Comparison of ENCODE assay signal across 16 mouse cellular contexts in genomic region chr8:120002348-120002747, GRCm38 (mm10). TPM values are rescaled to one million over a fixed set of nuclear protein-coding genes. Genes with fewer than 3 reads are reported as not detected.
DNase-seq lines count a peak whose midpoint lies in the region; ATAC-seq lines count a peak whose summit lies in the region.
"Had no signal": no experiment of that assay in that cellular context is flagged by ENCODE, and none has a peak within 500 bp of the region (broad histone marks: within the 10 kb centered on the region; RNA-seq: fewer than 3 reads in every experiment).

No protein-coding gene starts in this region.

- ATAC-seq in forebrain, embryonic 11.5 days (replicated peaks; ENCODE audit: low FRiP score) = no peak
- no peak for ATAC-seq in lung, embryonic 15.5 days (ENCODE audit: borderline replicate concordance, extremely low read depth, low FRiP score, low TSS enrichment)
- ATAC-seq in limb, embryonic 15.5 days (ENCODE audit: insufficient number of reproducible peaks, low FRiP score, low TSS enrichment, low read depth) = no peak
- no peak for ATAC-seq in hindbrain, embryonic 11.5 days (ENCODE audit: low FRiP score)
- ATAC-seq: forebrain, embryonic 14.5 days had no signal

- no peak for DNase-seq in forebrain, embryonic 10.5 days (ENCODE audit: extremely low spot score, low spot score)
- DNase-seq in forebrain, embryonic 11.5 days (ENCODE audit: low spot score) = no peak
- DNase-seq in lung, adult 18-20 months = no peak
- DNase-seq in adrenal gland, postnatal 36 days = peak; percentile 28 to 69
- DNase-seq in left cerebral cortex, postnatal 25 days (ENCODE audit: low spot score in 2 of 2) = no peak
- DNase-seq in hindbrain, embryonic 11.5 days (ENCODE audit: low spot score) = no peak
- DNase-seq: cerebellum, postnatal 10 days; gastrocnemius, postnatal 10 days; spleen, adult 18-20 months had no signal

- WGBS in forebrain, embryonic 10.5 days = 66% methylated on average over 9 of the region's 9 CpGs
- 65% methylated on average over 9 of the region's 9 CpGs for WGBS in forebrain, embryonic 11.5 days
- WGBS in lung, embryonic 15.5 days = 49% methylated on average over 9 of the region's 9 CpGs
- 60% methylated on average over 9 of the region's 9 CpGs for WGBS in limb, embryonic 15.5 days
- 69% methylated on average over 9 of the region's 9 CpGs for whole genome bisulfite sequencing in hindbrain, embryonic 11.5 days

- 0 out of 2 replicates have a peak overlapping the region, but pooled peaks have one; percentile 4 for H3K27ac ChIP-seq in forebrain, embryonic 10.5 days
- no peak overlapping the region for H3K27ac ChIP-seq in forebrain, embryonic 11.5 days (ENCODE audit: low read depth, low read length)
- 0 out of 2 replicates have a peak overlapping the region, but pooled peaks have one; percentile 13 for H3K27ac ChIP-seq in lung, embryonic 15.5 days
- H3K27ac ChIP-seq in limb, embryonic 15.5 days = 0 out of 2 replicates have a peak overlapping the region, but pooled peaks have one; percentile 38
- no peak overlapping the region for H3K27ac ChIP-seq in hindbrain, embryonic 11.5 days (ENCODE audit: low read depth, low read length)
- H3K27ac ChIP-seq: heart, embryonic 13.5 days; hindbrain, embryonic 15.5 days; liver, embryonic 14.5 days; midbrain, embryonic 12.5 days had no signal

- peaks cover 41% of the 10 kb centered on the region for H3K4me1 ChIP-seq in forebrain, embryonic 10.5 days
- no peaks in the 10 kb centered on the region for H3K4me1 ChIP-seq in forebrain, embryonic 11.5 days (replicated peaks; ENCODE audit: control insufficient read depth, insufficient read depth, low read length)
- peaks cover 33% of the 10 kb centered on the region for H3K4me1 ChIP-seq in lung, embryonic 15.5 days
- peaks cover 25% of the 10 kb centered on the region for H3K4me1 ChIP-seq in limb, embryonic 15.5 days
- H3K4me1 ChIP-seq in hindbrain, embryonic 11.5 days (replicated peaks; ENCODE audit: control insufficient read depth, insufficient read depth, low read length) = no peaks in the 10 kb centered on the region

- no peaks in the 10 kb centered on the region for H3K9me3 ChIP-seq in forebrain, embryonic 10.5 days
- H3K9me3 ChIP-seq in forebrain, embryonic 11.5 days (ENCODE audit: control insufficient read depth, low read length) = no peaks in the 10 kb centered on the region
- no peaks in the 10 kb centered on the region for H3K9me3 ChIP-seq in lung, embryonic 15.5 days
- no peaks in the 10 kb centered on the region for H3K9me3 ChIP-seq in limb, embryonic 15.5 days
- H3K9me3 ChIP-seq in hindbrain, embryonic 11.5 days (ENCODE audit: control insufficient read depth, low read length) = no peaks in the 10 kb centered on the region
- H3K9me3 ChIP-seq: heart, embryonic 13.5 days; hindbrain, embryonic 15.5 days; midbrain, embryonic 12.5 days had no signal

- H3K36me3 ChIP-seq in forebrain, embryonic 10.5 days (replicated peaks) = no peaks in the 10 kb centered on the region
- H3K36me3 ChIP-seq in forebrain, embryonic 11.5 days (ENCODE audit: control insufficient read depth, insufficient read depth, low read length) = no peaks in the 10 kb centered on the region
- H3K36me3 ChIP-seq in lung, embryonic 15.5 days = no peaks in the 10 kb centered on the region
- H3K36me3 ChIP-seq in limb, embryonic 15.5 days = no peaks in the 10 kb centered on the region
- H3K36me3 ChIP-seq in hindbrain, embryonic 11.5 days (ENCODE audit: control insufficient read depth, insufficient read depth, low read length) = no peaks in the 10 kb centered on the region
- H3K36me3 ChIP-seq: heart, embryonic 13.5 days; hindbrain, embryonic 15.5 days; midbrain, embryonic 12.5 days had no signal

- peaks cover 4% of the 10 kb centered on the region; the same call in 1 of the 2 replicates for H3K27me3 ChIP-seq in forebrain, embryonic 10.5 days (ENCODE audit: poor library complexity, severe bottlenecking)
- no peaks in the 10 kb centered on the region for H3K27me3 ChIP-seq in forebrain, embryonic 11.5 days (ENCODE audit: control insufficient read depth, insufficient read depth, low read length)
- H3K27me3 ChIP-seq in lung, embryonic 15.5 days = 0 out of 2 replicates have a peak, but pooled peaks cover 2% of the 10 kb centered on the region
- no peaks in the 10 kb centered on the region for H3K27me3 ChIP-seq in limb, embryonic 15.5 days
- no peaks in the 10 kb centered on the region for H3K27me3 ChIP-seq in hindbrain, embryonic 11.5 days (ENCODE audit: control insufficient read depth, insufficient read depth, low read length)
- H3K27me3 ChIP-seq: hindbrain, embryonic 15.5 days; midbrain, embryonic 12.5 days had no signal

- no peak overlapping the region for H3K4me2 ChIP-seq in forebrain, embryonic 11.5 days (ENCODE audit: low read depth, low read length, severe bottlenecking)
- H3K4me2 ChIP-seq in lung, embryonic 15.5 days = no peak overlapping the region
- H3K4me2 ChIP-seq in limb, embryonic 15.5 days = no peak overlapping the region
- no peak overlapping the region for H3K4me2 ChIP-seq in hindbrain, embryonic 11.5 days (replicated peaks; ENCODE audit: low read depth, low read length)
- H3K4me2 ChIP-seq: heart, embryonic 13.5 days; hindbrain, embryonic 15.5 days; midbrain, embryonic 12.5 days had no signal

- intact Hi-C loops in left cerebral cortex, postnatal 25 days (cut with DNase I) = no loop called here

- H3K4me3 ChIP-seq in forebrain, embryonic 10.5 days = no peak overlapping the region
- no peak overlapping the region for H3K4me3 ChIP-seq in forebrain, embryonic 11.5 days (ENCODE audit: low read depth, low read length)
- no peak overlapping the region for H3K4me3 ChIP-seq in lung, embryonic 15.5 days
- H3K4me3 ChIP-seq in limb, embryonic 15.5 days = no peak overlapping the region
- H3K4me3 ChIP-seq in hindbrain, embryonic 11.5 days (ENCODE audit: low read depth, low read length) = no peak overlapping the region
- H3K4me3 ChIP-seq: heart, embryonic 13.5 days; hindbrain, embryonic 15.5 days; midbrain, embryonic 12.5 days had no signal

- no peak overlapping the region for H3K9ac ChIP-seq in forebrain, embryonic 11.5 days (ENCODE audit: low read length)
- no peak overlapping the region for H3K9ac ChIP-seq in lung, embryonic 15.5 days
- H3K9ac ChIP-seq in limb, embryonic 15.5 days = no peak overlapping the region
- no peak overlapping the region for H3K9ac ChIP-seq in hindbrain, embryonic 11.5 days (ENCODE audit: low read depth, low read length)
- H3K9ac ChIP-seq: heart, embryonic 13.5 days; hindbrain, embryonic 15.5 days; liver, embryonic 14.5 days; midbrain, embryonic 12.5 days had no signal

RNA-seq across cellular contexts. Expression of gene Crispld2, which starts 10.1 kb away (rescaled TPM):
- polyA plus RNA-seq in forebrain, embryonic 10.5 days (2016; fragmentation: Nextera tagmentation; extraction: Ambion mirVana) = 2.4 and 2.5 TPM in 2 replicates
- 1.6 and 2.1 TPM in 2 replicates for polyA plus RNA-seq in forebrain, embryonic 11.5 days (2014; fragmentation: Nextera tagmentation; extraction: Ambion mirVana)
- polyA plus RNA-seq in lung, embryonic 15.5 days (2015; fragmentation: Nextera tagmentation; extraction: Ambion mirVana) = 9.2 and 10.0 TPM in 2 replicates
- 10 to 100 TPM in 1 of 2 experiments, 1 to 10 TPM in 1; 7.8 to 19.4 TPM for total RNA-seq in adrenal gland, postnatal 36 days (2021)
- polyA plus RNA-seq in limb, embryonic 15.5 days (2015; fragmentation: Nextera tagmentation; extraction: Ambion mirVana) = 6.7 and 7.8 TPM in 2 replicates
- total RNA-seq in left cerebral cortex, postnatal 25 days (2021) = 1 to 10 TPM; 2.1 to 2.5 TPM
- 2.1 and 2.6 TPM in 2 replicates for polyA plus RNA-seq in hindbrain, embryonic 11.5 days (2014; fragmentation: Nextera tagmentation; extraction: Ambion mirVana)

Comparison
In these comparisons a context has a peak if more than half of its experiments do, and no peak if none do; other contexts are left out.
1. H3K27ac ChIP-seq: peak in forebrain, embryonic 10.5 days (single experiment), lung, embryonic 15.5 days (single experiment) and limb, embryonic 15.5 days (single experiment); none in forebrain, embryonic 11.5 days (single experiment) and hindbrain, embryonic 11.5 days (single experiment).
2. DNase-seq: peak in adrenal gland, postnatal 36 days (2 of 2); none in forebrain, embryonic 10.5 days (single experiment), forebrain, embryonic 11.5 days (single experiment), lung, adult 18-20 months (0 of 2), left cerebral cortex, postnatal 25 days (0 of 2) and hindbrain, embryonic 11.5 days (single experiment).